Mouse (Mus musculus) G1E (cell line): ENCODE measurements around the gene Iltifb.
"Not testable (repeated sequence)": the region's sequence is repeated elsewhere in the genome, so short reads cannot be mapped to it uniquely, and the experiment has no call there.

Source experiments
- CTCF ChIP-seq: IDR thresholded peaks from 2 replicates; pipeline ENCODE4 v1.5.1; 2012; ENCODE audit warnings: low read depth, low read length, inconsistent platforms, mixed read lengths
- GATA1 ChIP-seq: IDR thresholded peaks from 2 replicates; pipeline ENCODE4 v1.6.1; 2012; ENCODE audit warnings: borderline replicate concordance, low read length, inconsistent platforms, mixed read lengths
- TAL1 ChIP-seq: conservative IDR thresholded peaks from 2 replicates; pipeline ENCODE4 v1.6.1; 2012; ENCODE audit warnings: low read depth, low read length, inconsistent platforms, mixed read lengths

- TF ChIP-seq CTCF, GATA1, TAL1: not testable (repeated sequence)
Measured at GRCm38 (mm10) chr10:118249006-118249595, 45.7 kb downstream of the Iltifb start.
